Mouse (Mus musculus): ENCODE results near the gene Agap1. TPM values are rescaled to one million over a fixed set of nuclear protein-coding genes. Genes with fewer than 3 reads are reported as not detected.
A peak's percentile ranks its signal among the peaks of the same experiment; 100 is the strongest.

Agap1 gene
- polyA plus RNA-seq, 1 experiment from 2014 or later, result 14.0 TPM

- no peak overlapping the region for H3K27ac ChIP-seq
- 19% methylated on average over 6 of the region's 6 CpGs for WGBS
- peaks cover 62% of the 10 kb centered on the region for H3K4me1 ChIP-seq
Measured at GRCm38 (mm10) chr1:89542464-89542863, 87.9 kb downstream of the Agap1 start.

GRCm38 (mm10) chr1:89543312-89543711 is 88.7 kb downstream of the Agap1 start:
- no peak overlapping the region for H3K27ac ChIP-seq
- no peak for DNase-seq (ENCODE audit: low spot score)
- WGBS, result 90% methylated on average over 6 of the region's 6 CpGs
- H3K9me3 ChIP-seq (replicated peaks), result no peaks in the 10 kb centered on the region
- no peaks in the 10 kb centered on the region for H3K36me3 ChIP-seq
- H3K4me3 ChIP-seq, result no peak overlapping the region
- H3K27me3 ChIP-seq (ENCODE audit: low read depth, poor library complexity, severe bottlenecking), result no peaks in the 10 kb centered on the region
- peaks cover 65% of the 10 kb centered on the region for H3K4me1 ChIP-seq

More at GRCm38 (mm10) chr1:89542464-89542863, 87.9 kb downstream of the Agap1 start:
- Histone ChIP-seq H3K36me3 (no peaks in the 10 kb centered on the region), H3K4me3 (no peak overlapping the region), H3K27me3 (ENCODE audit: low read depth, poor library complexity, severe bottlenecking) (no peaks in the 10 kb centered on the region), H3K9me3 (replicated peaks) (no peaks in the 10 kb centered on the region)
- DNase-seq (ENCODE audit: low spot score), result no peak

- H3K36me3 ChIP-seq, result no peaks in the 10 kb centered on the region
- peaks cover 65% of the 10 kb centered on the region for H3K4me1 ChIP-seq
- no peak overlapping the region for H3K4me3 ChIP-seq
- H3K27ac ChIP-seq, result no peak overlapping the region
- H3K27me3 ChIP-seq (ENCODE audit: low read depth, poor library complexity, severe bottlenecking), result no peaks in the 10 kb centered on the region
- H3K9me3 ChIP-seq (replicated peaks), result no peaks in the 10 kb centered on the region
- WGBS, result over 99% methylated on average over 4 of the region's 4 CpGs
- no peak for DNase-seq (ENCODE audit: low spot score)
Measured at GRCm38 (mm10) chr1:89544094-89544493, 89.5 kb downstream of the Agap1 start.

- Histone ChIP-seq H3K4me3 (no peak overlapping the region), H3K27me3 (ENCODE audit: low read depth, poor library complexity, severe bottlenecking) (no peaks in the 10 kb centered on the region), H3K9me3 (replicated peaks) (no peaks in the 10 kb centered on the region), H3K36me3 (no peaks in the 10 kb centered on the region), H3K4me1 (peaks cover 65% of the 10 kb centered on the region), H3K27ac (no peak overlapping the region)
- WGBS, result 91% methylated on average over 4 of the region's 4 CpGs
- DNase-seq (ENCODE audit: low spot score), result no peak
Measured at GRCm38 (mm10) chr1:89545099-89545498, 90.5 kb downstream of the Agap1 start.

GRCm38 (mm10) chr1:89547525-89548504 is 93.2 kb downstream of the Agap1 start:
- H3K36me3 ChIP-seq, result no peaks in the 10 kb centered on the region
- H3K9me3 ChIP-seq (replicated peaks), result no peaks in the 10 kb centered on the region
- no peak for DNase-seq (ENCODE audit: low spot score)
- H3K27ac ChIP-seq, result no peak overlapping the region; the same call in 1 of the 2 replicates
- peaks cover 47% of the 10 kb centered on the region for H3K4me1 ChIP-seq
- 41% methylated on average over 18 of the region's 18 CpGs for WGBS
- H3K27me3 ChIP-seq (ENCODE audit: low read depth, poor library complexity, severe bottlenecking), result no peaks in the 10 kb centered on the region
- H3K4me3 ChIP-seq, result no peak overlapping the region

- no peaks in the 10 kb centered on the region for H3K36me3 ChIP-seq
- no peak overlapping the region for H3K27ac ChIP-seq
- DNase-seq (ENCODE audit: low spot score), result no peak
- no peaks in the 10 kb centered on the region for H3K27me3 ChIP-seq (ENCODE audit: low read depth, poor library complexity, severe bottlenecking)
- no peak overlapping the region for H3K4me3 ChIP-seq
- 63% methylated on average over 25 of the region's 25 CpGs for WGBS
- H3K4me1 ChIP-seq, result peaks cover 51% of the 10 kb centered on the region
- H3K9me3 ChIP-seq (replicated peaks), result no peaks in the 10 kb centered on the region
Measured at GRCm38 (mm10) chr1:89550061-89550869, 95.7 kb downstream of the Agap1 start.

- H3K36me3 ChIP-seq, result no peaks in the 10 kb centered on the region
- no peak for DNase-seq (ENCODE audit: low spot score)
- 85% methylated on average over 1 of the region's 1 CpGs for WGBS
- H3K27me3 ChIP-seq (ENCODE audit: low read depth, poor library complexity, severe bottlenecking), result no peaks in the 10 kb centered on the region
- H3K27ac ChIP-seq, result no peak overlapping the region
- H3K4me1 ChIP-seq, result peaks cover 64% of the 10 kb centered on the region
- no peaks in the 10 kb centered on the region for H3K9me3 ChIP-seq (replicated peaks)
- H3K4me3 ChIP-seq, result no peak overlapping the region
Measured at GRCm38 (mm10) chr1:89552470-89552869, 97.9 kb downstream of the Agap1 start.

GRCm38 (mm10) chr1:89553791-89554190 is 99.2 kb downstream of the Agap1 start:
- H3K36me3 ChIP-seq, result no peaks in the 10 kb centered on the region
- H3K27me3 ChIP-seq (ENCODE audit: low read depth, poor library complexity, severe bottlenecking), result no peaks in the 10 kb centered on the region
- no peaks in the 10 kb centered on the region for H3K9me3 ChIP-seq (replicated peaks)
- H3K27ac ChIP-seq, result no peak overlapping the region
- WGBS, result 96% methylated on average over 3 of the region's 3 CpGs
- DNase-seq (ENCODE audit: low spot score), result no peak
- H3K4me1 ChIP-seq, result peaks cover 64% of the 10 kb centered on the region
- no peak overlapping the region for H3K4me3 ChIP-seq

- 83% methylated on average over 18 of the region's 18 CpGs for WGBS
- Histone ChIP-seq H3K4me1 (peaks cover 56% of the 10 kb centered on the region), H3K27ac (0 out of 2 replicates have a peak overlapping the region, but pooled peaks have one; percentile 50), H3K9me3 (replicated peaks) (no peaks in the 10 kb centered on the region), H3K36me3 (no peaks in the 10 kb centered on the region), H3K4me3 (no peak overlapping the region), H3K27me3 (ENCODE audit: low read depth, poor library complexity, severe bottlenecking) (no peaks in the 10 kb centered on the region)
- no peak for DNase-seq (ENCODE audit: low spot score)
Measured at GRCm38 (mm10) chr1:89554969-89555856, 100.6 kb downstream of the Agap1 start.

GRCm38 (mm10) chr1:89556006-89556405 is 101.4 kb downstream of the Agap1 start:
- H3K27ac ChIP-seq, result peak overlapping the region; percentile 50

GRCm38 (mm10) chr1:89557401-89557800 is 102.8 kb downstream of the Agap1 start:
- H3K36me3 ChIP-seq, result no peaks in the 10 kb centered on the region
- H3K9me3 ChIP-seq (replicated peaks), result no peaks in the 10 kb centered on the region
- 81% methylated on average over 6 of the region's 6 CpGs for WGBS
- H3K27me3 ChIP-seq (ENCODE audit: low read depth, poor library complexity, severe bottlenecking), result no peaks in the 10 kb centered on the region
- DNase-seq (ENCODE audit: low spot score), result no peak
- no peak overlapping the region for H3K4me3 ChIP-seq
- peaks cover 54% of the 10 kb centered on the region for H3K4me1 ChIP-seq
- no peak overlapping the region for H3K27ac ChIP-seq

More at GRCm38 (mm10) chr1:89556006-89556405, 101.4 kb downstream of the Agap1 start:
- H3K4me3 ChIP-seq, result no peak overlapping the region
- no peak for DNase-seq (ENCODE audit: low spot score)
- no peaks in the 10 kb centered on the region for H3K36me3 ChIP-seq
- 71% methylated on average over 7 of the region's 7 CpGs for WGBS
- H3K27me3 ChIP-seq (ENCODE audit: low read depth, poor library complexity, severe bottlenecking), result no peaks in the 10 kb centered on the region
- no peaks in the 10 kb centered on the region for H3K9me3 ChIP-seq (replicated peaks)
- peaks cover 48% of the 10 kb centered on the region for H3K4me1 ChIP-seq

GRCm38 (mm10) chr1:89558080-89558479 is 103.5 kb downstream of the Agap1 start:
- DNase-seq (ENCODE audit: low spot score), result no peak
- peaks cover 57% of the 10 kb centered on the region for H3K4me1 ChIP-seq
- no peaks in the 10 kb centered on the region for H3K36me3 ChIP-seq
- no peak overlapping the region for H3K27ac ChIP-seq
- 68% methylated on average over 1 of the region's 1 CpGs for WGBS
- no peak overlapping the region for H3K4me3 ChIP-seq
- no peaks in the 10 kb centered on the region for H3K9me3 ChIP-seq (replicated peaks)
- H3K27me3 ChIP-seq (ENCODE audit: low read depth, poor library complexity, severe bottlenecking), result no peaks in the 10 kb centered on the region
